Mouse (Mus musculus): ENCODE results near the gene Lpp. TPM values are rescaled to one million over a fixed set of nuclear protein-coding genes. Genes with fewer than 3 reads are reported as not detected.

Lpp gene
- total RNA-seq, 2 experiments from 2014 or later: 6.9 to 7.5 TPM

DNA sequence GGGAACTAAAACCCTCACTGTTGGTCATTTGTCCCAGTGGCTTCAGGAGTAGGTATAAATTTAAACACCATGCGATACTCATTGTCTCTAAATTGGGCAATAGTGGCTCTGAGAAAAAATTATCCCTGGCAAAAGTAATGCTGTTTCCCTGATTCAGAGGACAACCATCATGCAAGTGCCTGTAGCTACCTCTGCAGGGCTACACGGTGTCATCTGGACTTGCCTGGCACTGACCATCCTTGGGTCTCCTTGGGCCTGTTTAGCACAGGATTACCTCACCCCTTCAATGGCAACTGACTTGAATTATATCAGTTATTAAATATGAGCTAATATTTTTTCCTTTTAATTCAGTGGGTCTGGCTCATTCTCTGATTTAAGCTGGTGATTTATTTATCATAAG is 70.5 kb downstream of the Lpp start:
- intact Hi-C loops (cut with DNase I): no loop called here
- no peak overlapping the region for H3K27ac ChIP-seq
- no peak overlapping the region for H3K4me3 ChIP-seq
- TF ChIP-seq CTCF (IDR thresholded peaks at IDR 0.05): no peak
- DNase-seq (ENCODE audit: extremely low spot score in 1 of 2, low spot score in 2 of 2): no peak

DNA sequence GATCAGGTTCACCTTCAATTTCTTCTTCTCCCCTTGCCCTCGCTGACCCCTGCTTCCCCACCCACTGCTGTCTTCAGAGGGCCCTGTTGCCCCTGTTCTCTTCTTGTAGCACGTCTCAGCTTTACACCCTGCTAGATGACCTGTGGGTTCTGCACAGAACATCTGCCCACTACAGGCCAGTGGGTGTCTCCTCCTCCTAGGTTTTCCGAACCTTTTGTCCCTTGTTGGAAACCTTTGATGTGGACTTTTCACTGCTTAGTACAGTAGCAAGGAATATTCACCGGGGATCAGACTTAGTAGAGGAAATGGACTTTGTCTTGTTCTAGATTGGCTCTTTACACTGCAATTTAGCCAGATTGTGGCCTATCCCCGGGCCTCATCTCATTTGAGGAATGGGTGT is 71.1 kb downstream of the Lpp start:
- intact Hi-C loops (cut with DNase I): no loop called here
- TF ChIP-seq CTCF (IDR thresholded peaks at IDR 0.05): no peak
- no peak for DNase-seq (ENCODE audit: extremely low spot score in 1 of 2, low spot score in 2 of 2)
- Histone ChIP-seq H3K4me3 (no peak overlapping the region), H3K27ac (no peak overlapping the region)

DNA sequence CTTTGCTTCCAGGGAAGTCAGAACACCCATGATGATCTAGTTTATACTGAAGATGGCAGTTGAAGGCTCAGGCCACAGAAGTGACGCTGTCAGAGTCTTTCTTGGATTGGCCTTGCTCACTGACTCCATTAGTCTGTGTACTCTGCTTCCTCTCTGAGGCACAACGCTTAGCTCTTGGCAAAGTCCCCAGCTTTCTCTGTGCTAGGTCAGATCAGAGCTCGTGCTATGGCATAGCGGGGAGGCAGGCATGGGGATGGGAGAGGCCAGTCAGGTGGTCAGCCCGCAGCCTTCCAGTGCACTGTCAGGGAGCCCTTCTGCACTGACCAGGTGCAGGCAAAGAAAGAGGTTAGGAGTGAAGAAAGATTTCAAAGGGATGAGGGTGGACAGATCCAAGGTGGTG is 72.3 kb downstream of the Lpp start:
- H3K27ac ChIP-seq: no peak overlapping the region
- DNase-seq (ENCODE audit: extremely low spot score in 1 of 2, low spot score in 2 of 2): no peak
- H3K4me3 ChIP-seq: no peak overlapping the region
- intact Hi-C loops (cut with DNase I): no loop called here
- no peak for TF ChIP-seq CTCF (IDR thresholded peaks at IDR 0.05)

DNA sequence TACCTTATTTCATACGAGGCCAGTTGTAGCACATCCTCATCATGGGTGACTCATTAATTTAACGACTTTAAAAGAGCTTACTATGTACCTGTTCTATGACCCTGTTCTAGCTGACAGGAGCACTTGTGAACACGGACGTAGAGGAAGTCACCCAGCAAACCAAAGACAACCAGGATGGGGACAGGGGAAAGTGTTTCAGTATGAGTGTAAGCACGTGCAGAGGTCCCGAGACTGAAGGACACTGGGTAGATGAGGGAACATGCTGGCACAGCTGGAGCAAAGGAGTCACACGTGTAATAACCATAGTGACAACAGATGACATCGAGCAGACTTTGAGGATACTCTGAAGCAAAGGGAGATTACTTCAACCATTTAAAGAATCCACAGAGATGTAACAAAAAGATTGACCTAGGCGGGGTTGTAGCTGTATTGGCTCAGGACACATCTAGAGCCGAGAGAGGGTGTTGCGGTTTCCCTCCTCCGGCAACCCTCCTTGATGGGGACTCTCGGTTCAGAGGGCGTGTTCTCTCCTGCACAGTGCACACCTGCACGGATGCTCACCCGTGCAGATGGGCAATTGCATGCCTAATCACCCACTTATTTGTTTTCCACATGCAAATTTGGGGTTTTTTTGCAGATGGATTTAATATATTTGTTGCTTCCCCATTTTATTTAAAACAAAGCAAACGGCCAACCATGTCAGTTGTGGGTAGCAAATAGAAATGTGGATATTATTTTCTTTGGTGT is 74.4 kb downstream of the Lpp start:
- Histone ChIP-seq H3K4me3 (no peak overlapping the region), H3K27ac (no peak overlapping the region)
- TF ChIP-seq CTCF (IDR thresholded peaks at IDR 0.05): no peak
- no peak for DNase-seq (ENCODE audit: extremely low spot score in 1 of 2, low spot score in 2 of 2)
- intact Hi-C loops (cut with DNase I): no loop called here

DNA sequence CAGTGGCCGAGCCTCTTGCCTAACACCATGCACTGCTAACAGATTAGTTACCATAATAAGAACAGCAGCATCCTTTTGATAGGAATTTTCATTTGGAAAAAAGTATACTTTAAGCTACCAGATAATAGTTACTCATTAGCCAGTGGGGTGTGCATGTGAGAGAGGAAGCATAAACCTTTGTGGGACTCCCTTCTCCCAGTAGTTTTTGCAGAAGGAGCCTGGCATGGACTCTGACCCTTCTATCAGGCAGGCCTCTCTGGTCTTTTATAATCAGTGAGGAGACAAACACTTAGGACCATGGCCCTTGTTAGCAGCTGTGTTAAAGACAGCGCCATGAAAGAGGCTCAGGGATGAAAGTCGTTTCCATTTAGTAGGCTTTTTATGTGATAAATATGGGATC is 76.0 kb downstream of the Lpp start:
- DNase-seq (ENCODE audit: extremely low spot score in 1 of 2, low spot score in 2 of 2): no peak
- Histone ChIP-seq H3K4me3 (no peak overlapping the region), H3K27ac (no peak overlapping the region)
- TF ChIP-seq CTCF (IDR thresholded peaks at IDR 0.05): no peak
- intact Hi-C loops (cut with DNase I): no loop called here

DNA sequence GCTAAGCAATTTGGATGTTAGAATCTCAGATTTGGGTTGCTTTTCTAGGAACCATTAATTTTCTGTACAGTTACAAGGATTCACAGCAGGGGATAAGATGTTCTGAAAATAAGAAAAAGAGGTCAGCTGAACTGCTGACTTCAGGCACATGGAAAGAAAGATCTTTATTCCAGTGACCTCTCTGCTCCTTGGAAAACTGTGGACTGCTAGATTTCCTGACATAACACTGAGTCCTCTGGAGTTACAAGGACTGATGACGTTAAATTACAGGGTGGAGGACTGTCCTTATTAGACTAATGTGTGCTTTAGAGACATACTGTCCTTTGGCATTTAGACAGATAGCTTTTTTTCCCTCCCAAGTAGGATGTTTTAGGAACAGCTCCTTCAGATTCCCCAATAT is 77.3 kb downstream of the Lpp start:
- TF ChIP-seq CTCF (IDR thresholded peaks at IDR 0.05): no peak
- intact Hi-C loops (cut with DNase I): no loop called here
- no peak overlapping the region for H3K4me3 ChIP-seq
- H3K27ac ChIP-seq: no peak overlapping the region
- no peak for DNase-seq (ENCODE audit: extremely low spot score in 1 of 2, low spot score in 2 of 2)

DNA sequence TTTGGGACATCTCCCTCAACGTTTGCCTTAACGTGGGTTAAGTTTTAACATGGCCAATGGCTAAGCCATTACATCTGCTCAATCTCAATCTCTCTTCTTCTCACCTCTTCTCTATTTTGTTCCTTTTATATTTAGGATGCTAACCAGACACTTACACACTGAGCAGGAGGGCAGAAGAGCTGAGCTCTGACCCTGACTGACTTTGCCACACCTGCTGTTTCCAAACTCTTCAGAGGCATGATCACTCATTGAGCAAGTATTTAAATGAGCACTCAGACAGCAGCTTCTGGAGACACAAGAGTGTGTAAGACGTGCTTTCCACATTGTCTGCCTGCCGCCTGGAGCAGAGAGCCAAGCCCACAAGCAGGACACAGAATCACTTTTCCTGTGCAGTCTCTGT is 77.7 kb downstream of the Lpp start:
- DNase-seq (ENCODE audit: extremely low spot score in 1 of 2, low spot score in 2 of 2): no peak
- Histone ChIP-seq H3K4me3 (no peak overlapping the region), H3K27ac (no peak overlapping the region)
- intact Hi-C loops (cut with DNase I): no loop called here
- TF ChIP-seq CTCF (IDR thresholded peaks at IDR 0.05): no peak

DNA sequence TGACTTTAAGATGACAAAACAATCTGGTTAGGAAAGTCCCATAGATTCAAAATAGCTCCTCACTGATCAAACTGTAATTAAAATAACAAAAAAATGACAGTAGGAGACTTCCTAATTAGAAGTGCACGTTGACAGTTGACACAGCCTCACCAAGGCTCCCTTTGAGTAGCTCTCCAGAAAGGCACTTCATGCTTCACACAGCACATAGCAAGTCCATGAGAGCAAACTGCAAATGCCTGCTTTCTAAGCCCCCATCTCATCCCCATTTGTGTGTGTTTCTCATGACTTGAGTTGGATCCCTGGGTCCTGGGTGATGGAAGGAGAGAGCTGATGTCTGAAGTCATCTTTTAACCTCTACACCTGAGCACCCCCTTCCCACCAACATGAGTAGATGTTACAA is 78.5 kb downstream of the Lpp start:
- DNase-seq (ENCODE audit: extremely low spot score in 1 of 2, low spot score in 2 of 2): no peak
- Histone ChIP-seq H3K4me3 (no peak overlapping the region), H3K27ac (no peak overlapping the region)
- intact Hi-C loops (cut with DNase I): no loop called here
- TF ChIP-seq CTCF (IDR thresholded peaks at IDR 0.05): no peak

DNA sequence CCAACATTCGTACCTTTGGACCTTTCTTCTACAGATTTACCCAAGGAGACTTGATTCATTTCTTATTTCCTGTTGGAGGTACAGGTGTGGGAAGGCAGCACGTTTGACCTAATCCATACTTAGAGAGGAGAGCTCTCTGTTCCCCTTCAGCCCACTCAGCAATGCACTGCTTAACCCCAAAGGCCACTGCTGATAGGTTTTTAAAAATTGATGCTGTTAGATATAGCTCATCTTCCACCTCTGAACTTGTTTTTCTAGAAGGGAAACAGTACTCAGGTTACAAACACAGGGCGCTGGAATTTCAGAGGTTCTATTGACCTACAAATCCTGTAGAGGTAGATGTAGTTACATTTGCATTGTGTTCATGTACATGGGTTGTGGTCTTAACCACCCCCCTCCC is 80.7 kb downstream of the Lpp start:
- DNase-seq (ENCODE audit: extremely low spot score in 1 of 2, low spot score in 2 of 2): no peak
- Histone ChIP-seq H3K27ac (no peak overlapping the region), H3K4me3 (no peak overlapping the region)
- intact Hi-C loops (cut with DNase I): no loop called here
- TF ChIP-seq CTCF (IDR thresholded peaks at IDR 0.05): no peak

DNA sequence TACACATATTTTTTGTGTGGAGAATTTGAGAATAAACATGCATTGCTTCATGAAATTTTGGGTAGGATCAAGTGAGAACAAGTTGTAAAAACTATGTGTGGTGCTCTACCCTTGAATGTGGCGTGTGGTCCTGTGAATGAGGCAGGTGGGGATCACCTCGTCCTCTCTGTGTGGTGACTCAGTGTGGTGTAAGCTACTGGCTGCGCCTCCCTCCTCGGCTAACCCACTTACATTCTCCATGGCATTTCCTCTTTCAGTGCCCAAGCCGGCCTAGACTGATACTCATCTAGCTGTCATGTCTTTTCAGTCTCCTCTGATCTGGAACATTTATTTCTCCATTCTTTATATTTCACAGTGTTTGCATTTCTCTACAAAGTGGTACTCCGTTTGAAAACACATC is 81.5 kb downstream of the Lpp start:
- TF ChIP-seq CTCF (IDR thresholded peaks at IDR 0.05): no peak
- Histone ChIP-seq H3K27ac (no peak overlapping the region), H3K4me3 (no peak overlapping the region)
- intact Hi-C loops (cut with DNase I): no loop called here
- no peak for DNase-seq (ENCODE audit: extremely low spot score in 1 of 2, low spot score in 2 of 2)

DNA sequence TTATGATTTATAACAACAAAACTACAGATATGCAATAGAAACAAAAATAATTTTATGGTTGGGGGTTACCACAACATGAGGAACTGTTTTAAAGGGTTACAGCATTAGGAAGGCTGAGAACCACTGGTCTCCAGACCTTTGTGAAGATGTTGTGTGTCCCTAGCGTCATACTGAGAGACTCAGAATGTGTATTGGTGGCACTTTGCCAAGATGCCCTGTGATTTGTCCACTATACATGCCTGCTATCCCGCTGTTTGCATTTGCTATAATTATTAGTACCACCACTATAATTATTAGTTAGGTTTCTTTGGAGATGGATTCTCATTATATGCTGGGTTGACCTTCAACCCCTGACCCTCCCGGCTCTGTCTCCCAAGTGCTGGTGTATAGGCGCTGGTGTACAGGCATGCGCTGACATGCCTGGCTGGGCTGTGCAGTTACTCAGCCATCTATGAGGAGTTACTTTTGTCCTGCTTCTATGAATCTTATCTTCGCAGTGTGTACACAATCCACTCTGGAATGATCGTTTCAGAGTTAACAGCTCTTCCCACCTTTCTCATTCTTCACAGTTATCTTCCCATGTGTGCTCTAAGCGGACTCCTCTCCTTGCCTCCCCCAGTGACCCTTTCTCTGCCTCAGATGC is 82.1 kb downstream of the Lpp start:
- Histone ChIP-seq H3K27ac (no peak overlapping the region), H3K4me3 (no peak overlapping the region)
- DNase-seq (ENCODE audit: extremely low spot score in 1 of 2, low spot score in 2 of 2): no peak
- TF ChIP-seq CTCF (IDR thresholded peaks at IDR 0.05): no peak
- intact Hi-C loops (cut with DNase I): no loop called here

DNA sequence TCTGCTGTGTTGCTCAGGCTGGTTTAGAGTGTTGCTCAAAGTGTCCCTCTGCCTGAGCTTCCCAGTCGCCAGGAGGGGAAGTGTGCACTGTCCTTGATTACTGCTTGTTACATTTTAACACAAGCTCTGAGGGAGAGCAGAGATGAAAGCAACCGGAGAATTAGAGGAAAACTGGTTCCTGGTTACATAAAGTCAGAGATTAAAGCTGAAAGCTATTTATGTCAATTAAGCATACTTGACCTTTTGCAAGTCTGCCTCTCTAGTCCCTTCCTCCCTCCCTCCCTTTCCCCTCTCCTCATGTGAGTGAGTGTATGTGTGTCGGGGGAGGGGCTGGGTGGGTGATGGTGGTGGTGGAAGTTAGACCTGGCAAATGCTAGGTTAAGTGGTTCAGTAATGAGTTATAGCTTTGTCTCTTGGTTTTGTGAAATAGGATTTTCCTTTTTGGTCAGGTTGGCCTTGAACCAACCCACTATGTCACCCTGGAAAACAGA is 83.6 kb downstream of the Lpp start:
- no peak for TF ChIP-seq CTCF (IDR thresholded peaks at IDR 0.05)
- no peak overlapping the region for H3K27ac ChIP-seq
- no peak for DNase-seq (ENCODE audit: extremely low spot score in 1 of 2, low spot score in 2 of 2)
- intact Hi-C loops (cut with DNase I): no loop called here
- no peak overlapping the region for H3K4me3 ChIP-seq

DNA sequence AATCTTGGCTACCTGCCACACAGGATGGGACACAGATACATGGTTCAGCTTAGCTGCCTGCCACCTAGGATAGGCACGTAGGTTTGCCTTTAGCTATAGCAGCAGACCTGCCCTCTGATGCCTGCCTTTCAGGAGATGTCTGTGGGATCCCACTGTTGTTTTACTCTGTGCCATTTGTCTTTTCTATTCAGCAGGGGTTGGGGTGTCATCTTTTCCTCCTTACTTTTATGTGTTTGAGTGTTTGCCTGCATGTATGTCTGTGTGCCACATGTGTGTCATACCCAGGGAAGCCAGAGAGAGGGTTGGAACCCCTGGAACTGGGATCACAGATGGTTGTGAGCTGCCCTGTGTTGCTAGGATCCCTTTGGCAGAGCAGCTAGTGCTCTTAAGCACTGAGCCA is 84.7 kb downstream of the Lpp start:
- intact Hi-C loops (cut with DNase I): no loop called here
- no peak for TF ChIP-seq CTCF (IDR thresholded peaks at IDR 0.05)
- no peak for DNase-seq (ENCODE audit: extremely low spot score in 1 of 2, low spot score in 2 of 2)
- no peak overlapping the region for H3K27ac ChIP-seq
- H3K4me3 ChIP-seq: no peak overlapping the region

Measured in left cerebral cortex, adult 2 months (tissue).